Mouse (Mus musculus) spleen, adult 18-20 months (tissue): Measurements from ENCODE around the gene Arhgap35.

Experiments used
- DNase-seq, 2 experiments: peaks; one replicate each; pipeline ENCODE4 v3.0.0; 2022; ENCODE audit warnings: mixed read lengths in 2 of 2

The Arhgap35 gene

DNA sequence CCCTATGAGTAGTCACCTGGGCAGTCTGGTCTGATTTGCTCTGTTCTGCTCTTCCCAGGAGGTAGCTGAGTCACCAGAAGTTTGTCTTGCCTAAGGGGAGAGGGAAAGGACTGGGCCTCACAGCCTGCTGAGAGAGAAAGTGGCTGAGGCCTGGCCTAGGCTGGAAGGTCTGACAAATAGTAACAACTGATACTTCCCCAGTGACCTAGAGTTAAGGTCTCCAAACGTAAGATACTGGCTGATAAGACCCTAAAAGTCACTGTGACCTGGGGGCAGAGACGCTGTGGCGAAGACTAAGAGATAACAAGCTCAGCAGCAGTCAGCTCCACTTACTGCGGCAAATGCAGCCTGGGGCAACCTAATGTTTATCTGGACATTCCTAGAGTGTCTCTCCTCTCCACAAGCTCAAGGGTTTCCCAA is 13.1 kb downstream of the Arhgap35 start:
- no peak for DNase-seq

DNA sequence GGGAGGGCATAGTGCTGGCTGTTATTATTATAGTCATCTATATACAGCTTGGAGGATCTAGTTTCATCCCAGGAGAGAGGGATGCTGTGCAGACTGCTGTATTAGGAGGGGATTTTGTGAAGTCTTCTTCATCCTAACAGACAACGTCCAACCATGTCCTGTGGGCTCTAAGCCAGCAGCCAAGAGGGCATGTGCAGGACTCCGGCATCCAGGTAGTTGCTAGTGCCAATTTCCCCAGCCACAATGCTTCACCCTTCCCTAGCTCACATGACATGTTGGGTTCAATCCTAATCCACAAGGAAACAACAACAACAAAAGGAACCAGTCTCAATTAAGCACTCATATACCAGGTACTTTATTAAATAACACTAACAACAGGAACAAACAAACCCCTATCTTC is 15.8 kb downstream of the Arhgap35 start:
- no peak for DNase-seq

DNA sequence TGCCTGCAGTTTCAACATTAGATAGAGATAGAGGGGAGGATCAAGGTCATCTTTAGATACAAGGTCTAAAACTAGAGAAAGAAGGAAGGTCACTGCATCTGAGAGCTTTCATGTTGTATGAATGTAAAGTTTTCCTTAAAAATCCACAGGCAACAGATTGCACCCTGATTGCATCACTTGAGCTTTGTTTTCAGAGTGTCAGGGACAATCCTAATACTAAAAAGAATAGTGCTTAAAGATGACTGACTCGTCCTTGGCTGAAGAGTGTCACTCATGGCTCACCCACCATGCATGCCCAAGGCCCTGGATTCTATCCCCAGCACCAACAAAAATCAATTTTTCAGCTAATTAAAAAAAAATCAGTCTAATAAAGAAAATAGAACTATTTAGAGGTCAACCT is 23.5 kb downstream of the Arhgap35 start:
- DNase-seq = no peak

DNA sequence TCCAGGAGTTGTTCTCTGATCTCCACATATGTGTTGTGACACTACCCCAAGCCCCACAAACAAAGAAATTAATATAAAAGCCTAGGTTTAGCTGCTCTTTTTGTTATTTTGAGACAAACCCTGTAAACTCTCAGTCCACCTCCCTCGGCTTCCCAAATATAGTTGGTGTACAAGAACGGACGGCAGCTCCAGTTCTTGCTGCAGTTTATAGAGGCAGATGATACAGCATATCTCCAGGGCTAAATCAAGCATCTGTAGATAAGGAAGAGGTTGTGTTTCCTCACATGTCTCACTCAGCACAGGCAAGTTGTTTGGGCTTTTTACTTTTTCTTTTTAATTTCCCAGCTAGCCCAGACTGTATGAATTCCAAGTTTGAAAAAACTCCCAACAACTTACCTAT is 27.1 kb downstream of the Arhgap35 start:
- no peak for DNase-seq

DNA sequence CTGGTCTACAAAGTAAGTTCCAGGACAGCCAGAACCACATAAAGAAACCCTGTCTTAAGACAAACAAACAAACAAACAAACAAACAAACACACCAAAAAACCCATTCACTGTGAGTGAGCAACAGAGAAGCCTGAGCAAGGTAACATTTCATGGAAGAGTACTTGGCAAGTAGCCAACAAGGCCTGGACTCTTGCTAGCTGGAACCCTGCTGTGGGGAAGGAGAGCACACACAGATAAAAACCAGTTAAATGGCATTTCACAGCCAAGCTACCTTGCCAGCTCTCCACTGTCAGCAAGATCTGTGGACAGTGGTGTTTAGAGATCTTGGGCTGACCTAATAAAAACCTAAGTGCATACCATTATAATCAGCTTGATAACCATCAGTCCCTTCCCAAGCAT is 30.4 kb downstream of the Arhgap35 start:
- DNase-seq = no peak

DNA sequence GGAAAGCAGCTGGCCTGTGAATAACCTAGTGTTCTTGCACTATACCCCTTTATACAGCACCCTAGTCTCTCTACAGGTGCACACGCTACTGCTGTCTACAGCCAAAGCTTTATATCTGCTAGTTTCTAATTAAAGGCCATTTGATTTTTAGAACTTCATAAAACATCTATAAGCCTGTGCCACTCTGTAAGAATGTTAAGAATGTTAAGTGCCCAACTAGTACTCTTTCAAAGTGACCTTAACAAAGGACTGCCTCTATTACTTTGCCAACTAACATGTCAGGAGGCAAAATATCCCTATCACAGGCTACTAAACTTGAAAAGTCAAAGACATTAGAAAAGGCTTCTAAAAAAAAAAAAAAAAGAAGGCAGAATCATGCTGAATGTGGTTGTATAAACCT is 31.0 kb downstream of the Arhgap35 start:
- DNase-seq = no peak

DNA sequence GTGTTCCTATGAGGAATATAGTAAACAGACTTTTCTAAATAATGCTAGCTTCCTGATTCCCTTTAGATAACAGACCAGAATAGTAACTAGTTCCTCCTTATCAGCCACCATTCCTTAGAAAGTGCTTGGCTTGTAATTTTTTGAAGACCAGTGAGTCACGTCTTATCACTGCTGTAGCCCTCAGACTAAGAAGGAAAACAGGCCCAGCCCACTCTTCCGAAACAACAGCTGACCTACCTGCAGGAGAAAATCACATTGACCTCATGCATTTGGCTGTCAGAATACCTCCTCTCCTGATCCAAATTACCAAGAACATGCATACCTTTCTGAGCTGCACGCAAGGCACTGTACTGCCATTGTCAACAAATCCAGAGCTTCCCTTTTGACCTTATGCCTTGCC is 32.5 kb downstream of the Arhgap35 start:
- no peak for DNase-seq

DNA sequence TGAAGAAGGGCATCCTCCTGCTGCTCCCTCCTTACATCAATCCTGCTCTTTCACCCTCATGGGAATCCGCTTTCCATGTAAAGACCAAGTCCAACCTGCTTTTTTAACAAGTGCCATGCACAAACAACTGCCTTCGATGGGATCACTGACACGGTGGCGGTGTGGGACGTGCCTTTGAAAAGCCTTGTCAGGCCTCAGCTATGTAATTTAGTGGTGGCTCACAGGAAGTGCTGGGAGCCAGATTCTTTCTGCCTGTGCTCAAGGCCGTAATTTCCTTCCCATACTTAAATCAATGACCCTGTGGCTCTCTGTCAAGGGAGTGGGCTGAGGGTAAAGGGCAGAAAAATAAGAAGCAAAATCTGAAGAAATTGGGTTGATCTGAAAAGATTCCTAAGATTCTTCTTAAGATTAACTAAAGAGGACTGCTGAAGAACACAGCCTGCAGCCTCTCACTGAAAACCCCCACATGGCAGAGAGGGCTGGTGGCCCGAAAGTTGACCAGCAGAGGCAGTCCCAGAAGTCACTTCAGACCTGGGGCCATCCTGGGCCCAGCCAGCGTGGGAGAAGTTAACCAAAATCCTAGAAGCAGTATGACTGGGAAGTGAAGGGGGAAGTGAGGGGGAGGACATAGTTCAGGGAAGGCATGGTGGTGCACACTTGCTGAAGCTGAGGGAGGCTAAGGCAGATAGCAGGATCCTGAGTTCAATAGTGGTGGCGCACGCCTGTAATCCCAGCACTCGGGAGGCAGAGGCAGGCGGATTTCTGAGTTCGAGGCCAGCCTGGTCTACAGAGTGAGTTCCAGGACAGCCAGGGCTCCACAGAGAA is 33.3 kb downstream of the Arhgap35 start:
- no peak for DNase-seq

DNA sequence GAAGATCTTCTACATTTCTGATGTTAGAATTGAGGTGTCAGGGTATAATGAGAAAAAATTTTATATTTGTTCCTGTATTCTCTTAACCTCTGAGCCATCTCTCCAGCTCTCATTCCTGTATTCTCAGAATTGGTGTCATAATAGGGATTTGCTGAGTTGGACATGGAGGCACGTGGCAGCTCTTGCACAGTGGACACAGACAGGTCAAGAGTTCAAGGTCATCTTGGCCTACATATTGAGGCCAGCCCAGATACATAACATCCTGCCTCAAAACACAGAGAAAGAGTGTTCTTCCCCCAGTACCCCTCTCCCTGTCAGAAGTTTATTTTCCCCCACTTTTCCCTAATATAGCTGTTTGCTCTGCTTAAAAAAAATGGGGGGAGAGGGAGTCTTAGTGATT is 38.1 kb downstream of the Arhgap35 start:
- no peak for DNase-seq

DNA sequence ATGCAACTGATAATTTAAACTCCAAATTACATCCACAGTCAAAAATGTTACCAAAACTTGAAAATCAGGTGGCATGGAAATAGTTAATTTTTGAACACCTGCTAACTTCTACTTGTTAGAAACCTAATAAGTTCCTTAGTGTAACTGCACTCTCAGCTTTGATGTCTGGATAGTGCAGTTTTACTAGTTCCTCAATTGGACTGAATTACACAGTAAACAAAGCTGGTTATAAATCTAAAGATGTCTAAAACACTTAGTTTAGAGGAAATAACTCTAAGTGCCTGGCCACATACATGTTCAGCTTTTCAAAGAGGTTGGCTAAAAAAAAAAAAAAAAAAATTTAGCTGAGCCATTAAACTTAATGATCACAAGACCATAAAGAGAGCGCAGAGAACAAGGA is 43.6 kb downstream of the Arhgap35 start:
- no peak for DNase-seq

DNA sequence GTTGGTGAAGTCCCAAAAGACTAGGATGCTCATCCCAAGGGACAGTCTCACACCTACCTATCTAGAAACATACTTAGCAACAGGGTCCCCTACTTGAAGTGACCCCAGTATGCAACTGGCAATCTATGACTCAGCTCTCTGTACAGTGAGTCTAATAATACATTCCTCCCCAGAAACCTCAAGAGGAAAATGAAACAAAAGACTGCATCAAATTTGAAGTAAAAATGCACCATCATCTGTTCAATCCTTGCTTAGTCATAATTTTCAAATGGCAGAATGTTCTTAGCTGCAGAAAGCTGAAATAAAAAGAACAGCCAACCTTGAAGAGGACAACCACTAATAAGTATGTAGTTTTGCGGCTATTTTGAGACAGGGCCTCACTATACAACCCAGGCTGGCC is 44.1 kb downstream of the Arhgap35 start:
- no peak for DNase-seq

DNA sequence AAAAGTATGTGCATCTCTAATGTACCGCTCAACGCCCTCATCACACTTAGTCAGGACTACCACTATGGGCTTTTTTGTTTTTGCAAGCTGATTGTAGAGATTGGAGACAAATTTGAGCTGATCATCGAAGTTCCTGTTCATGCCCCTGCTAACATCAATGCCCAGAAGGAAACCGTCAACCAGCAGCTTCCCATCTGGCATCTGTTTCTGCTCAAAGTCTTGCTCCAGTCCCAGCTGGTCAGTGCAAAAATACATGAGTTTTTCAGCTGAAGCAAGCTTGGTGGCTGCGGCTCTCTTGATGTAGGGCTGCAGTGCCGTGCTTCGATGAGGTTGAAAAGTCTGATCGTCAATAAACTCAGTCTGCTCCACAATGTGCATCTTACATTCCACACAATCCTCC is 50.3 kb downstream of the Arhgap35 start:
- DNase-seq = no peak

DNA sequence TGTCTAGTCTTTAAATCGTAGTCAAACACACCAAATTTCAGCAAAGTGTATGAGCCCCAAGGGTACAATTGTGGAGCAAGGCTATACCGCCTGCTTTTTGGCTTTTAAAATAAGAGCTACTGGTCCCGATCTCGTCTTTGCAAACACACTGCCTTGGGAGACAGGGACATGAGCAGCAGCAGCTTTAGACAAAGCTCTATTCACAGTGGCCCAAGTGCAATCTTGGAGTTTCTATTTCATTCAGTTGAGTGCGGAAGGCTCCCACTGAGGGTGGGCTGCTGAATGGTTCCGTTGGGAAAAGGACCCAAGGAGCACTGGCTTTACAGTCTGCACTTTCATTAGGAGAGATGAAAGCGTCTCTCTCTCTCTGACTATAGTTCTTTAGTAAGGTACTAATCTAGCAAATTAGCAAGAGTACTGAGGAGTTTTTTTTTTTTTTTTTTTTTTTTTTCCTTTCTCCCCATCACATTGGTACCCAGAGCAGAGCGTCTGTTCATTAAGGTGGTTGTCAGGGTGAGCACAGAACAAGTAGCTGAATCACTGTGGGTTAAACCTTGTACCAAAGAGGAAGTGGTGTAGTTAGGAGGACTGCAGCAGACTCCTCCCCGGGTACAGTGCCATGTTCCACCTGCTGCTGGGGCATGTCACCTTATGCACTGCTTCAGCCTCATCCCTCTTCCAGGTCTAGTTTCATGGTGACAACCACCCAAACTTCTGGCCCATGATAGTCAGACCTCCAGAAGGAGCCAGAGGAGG is 56.8 kb downstream of the Arhgap35 start:
- no peak for DNase-seq

DNA sequence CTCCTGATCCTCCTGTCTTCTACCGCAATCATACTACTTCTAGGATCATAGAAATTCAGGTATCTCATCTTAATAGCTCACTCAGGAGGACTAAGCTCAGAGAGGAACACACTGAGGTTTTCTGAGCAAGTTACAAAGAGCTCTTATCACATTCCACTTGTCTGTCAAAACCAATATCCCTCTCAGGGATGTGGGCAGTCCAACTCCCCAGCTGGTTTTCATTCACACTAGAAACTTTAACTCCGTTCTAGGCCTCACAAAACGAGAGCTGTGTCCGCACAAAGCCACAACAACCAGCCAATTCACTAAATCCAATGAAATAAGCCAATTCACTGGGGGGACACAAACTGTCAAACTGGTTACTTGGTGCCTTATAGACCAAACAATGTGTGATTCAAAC is 57.5 kb downstream of the Arhgap35 start:
- no peak for DNase-seq

DNA sequence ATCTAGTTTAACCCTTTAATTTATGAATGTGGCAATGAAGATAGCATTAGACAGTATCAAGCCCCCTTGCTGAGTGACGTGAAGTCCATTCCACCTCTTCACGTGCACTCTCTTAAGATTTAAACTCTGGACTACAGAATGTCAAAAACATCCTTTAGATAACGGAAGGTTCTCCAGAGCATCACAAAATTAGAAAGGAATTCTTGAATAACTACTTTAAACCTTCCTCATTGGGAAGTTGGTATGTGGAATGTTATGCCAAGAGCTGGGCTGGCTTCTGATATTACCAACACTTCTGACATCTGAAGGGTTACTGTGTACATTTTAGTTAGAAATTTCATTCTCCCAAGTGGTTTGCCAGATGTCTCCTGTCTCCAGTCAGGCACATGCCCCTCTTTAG is 60.6 kb downstream of the Arhgap35 start:
- DNase-seq = no peak

DNA sequence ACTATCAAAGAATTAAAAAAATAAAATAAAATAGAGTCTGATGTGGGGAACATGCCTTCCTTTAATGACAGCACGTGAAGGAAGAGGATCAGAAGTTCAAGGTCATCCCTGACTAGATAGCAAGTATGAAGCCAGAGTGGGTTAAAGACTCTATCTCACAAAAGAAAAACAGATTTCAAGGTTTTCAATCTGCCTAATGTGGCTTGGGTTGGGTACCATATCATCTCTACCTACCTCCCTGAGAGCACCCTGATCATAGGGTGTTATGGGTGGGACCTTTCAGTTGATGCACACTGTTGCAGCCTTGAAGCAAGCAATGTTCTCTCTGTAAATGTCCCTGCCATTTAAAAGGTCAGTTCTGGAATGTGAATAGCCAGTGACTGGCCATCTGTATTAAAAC is 63.2 kb downstream of the Arhgap35 start:
- no peak for DNase-seq

DNA sequence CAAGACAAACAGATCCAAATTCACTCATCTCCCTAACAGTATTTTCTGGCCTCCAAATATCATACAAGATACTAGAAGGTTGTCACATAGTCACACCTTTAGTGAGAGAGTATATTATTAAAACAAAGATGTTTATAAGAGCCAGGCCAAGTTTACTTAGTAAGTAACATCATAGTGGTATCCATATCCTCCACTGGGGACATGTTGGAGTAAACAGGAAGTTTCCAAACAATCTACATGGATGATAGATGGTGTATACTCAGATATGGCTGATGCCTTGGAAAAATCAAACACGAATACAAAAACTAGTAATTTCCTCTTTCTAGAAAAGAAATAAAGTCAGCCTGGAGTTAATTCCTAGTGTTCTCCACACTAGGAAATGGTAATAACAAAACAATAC is 65.5 kb downstream of the Arhgap35 start:
- no peak for DNase-seq

DNA sequence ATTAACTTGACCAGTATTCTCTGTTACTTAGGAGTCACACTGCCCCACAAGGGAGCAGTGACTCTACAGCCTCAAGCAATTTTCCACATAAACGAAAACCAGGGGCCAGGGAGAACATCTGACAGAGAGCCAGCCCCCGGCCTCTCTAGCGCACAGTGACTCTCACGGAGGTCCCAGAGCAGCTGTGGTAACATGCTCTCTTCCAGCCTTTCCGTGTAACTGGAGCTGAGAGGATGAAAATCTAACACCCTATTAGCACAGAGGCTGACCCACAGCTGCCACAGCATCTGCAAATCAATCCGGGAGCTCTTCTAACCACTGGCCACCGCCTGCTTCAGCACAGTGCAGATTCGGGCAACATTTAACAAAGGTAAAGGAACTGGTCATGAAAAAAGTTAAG is 70.0 kb downstream of the Arhgap35 start:
- DNase-seq = no peak

DNA sequence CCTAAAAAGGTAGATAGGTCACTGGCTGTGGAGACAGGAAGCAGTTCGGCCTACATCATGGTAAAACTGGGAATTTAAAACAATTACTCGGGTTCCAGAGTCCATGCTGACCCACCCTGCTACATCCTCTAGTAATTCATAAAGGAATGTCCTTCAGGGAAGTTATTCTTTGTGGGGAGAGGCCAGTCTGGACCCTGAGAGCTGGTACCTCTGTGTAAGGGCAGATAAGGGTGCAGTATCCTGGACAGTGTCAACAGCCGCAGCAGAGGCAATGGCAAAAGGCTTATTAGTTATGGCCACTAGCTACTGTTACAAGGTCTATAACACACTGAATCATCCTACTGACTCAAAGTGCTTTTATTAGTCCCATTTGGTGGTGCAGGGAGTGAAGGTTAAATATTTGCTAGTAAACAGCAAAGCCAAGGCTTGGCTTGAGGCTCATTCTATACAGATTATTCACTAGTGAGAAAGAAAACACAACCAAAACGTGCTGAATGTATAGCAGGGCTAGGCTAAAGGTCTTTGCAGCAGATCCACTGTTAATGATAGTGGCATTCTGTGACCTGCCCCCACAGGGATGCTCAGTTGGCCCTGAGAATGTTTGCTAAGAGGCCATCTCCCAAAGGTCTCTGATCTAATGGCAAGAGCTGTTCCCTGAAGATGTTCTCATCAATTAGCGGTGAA is 77.4 kb downstream of the Arhgap35 start:
- DNase-seq = no peak

DNA sequence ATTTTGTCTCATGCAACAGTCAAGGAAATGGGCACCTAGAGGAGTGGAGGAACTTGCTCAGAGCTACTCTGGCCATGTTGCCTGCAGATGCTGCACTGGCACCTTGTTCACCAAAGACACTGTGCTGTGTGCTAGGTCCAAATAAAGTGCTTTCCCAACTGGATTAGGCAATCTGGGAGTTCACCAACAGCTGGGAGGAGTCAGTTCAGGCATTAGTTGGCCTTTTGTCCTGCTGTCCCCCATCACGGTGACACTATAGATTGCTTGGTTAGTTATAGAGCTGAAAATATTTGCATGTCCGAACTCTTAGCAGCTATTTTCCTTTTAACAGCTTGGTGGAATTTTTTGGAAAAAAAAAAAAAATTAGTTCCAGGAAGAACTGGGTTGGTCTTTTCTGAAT is 88.8 kb downstream of the Arhgap35 start:
- no peak for DNase-seq

DNA sequence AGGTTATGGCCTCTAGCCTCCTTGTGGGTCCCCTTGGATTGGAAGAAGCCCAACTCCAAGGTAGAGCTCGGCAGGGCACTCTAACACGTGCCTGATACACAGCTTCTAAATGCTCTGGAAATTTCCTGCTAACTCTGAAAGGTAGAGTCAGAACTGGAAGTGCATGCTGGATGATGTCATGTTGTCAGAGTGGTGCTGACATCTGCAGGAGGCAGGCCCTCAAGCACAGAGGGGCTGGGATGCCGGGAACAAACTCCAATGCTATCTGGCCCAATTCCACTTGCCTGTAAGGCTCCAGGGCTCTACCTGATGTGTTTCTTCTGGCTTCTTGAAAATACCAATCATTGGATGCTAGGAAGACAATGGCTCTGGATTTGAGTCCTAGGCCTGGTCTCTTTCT is 89.3 kb downstream of the Arhgap35 start:
- no peak for DNase-seq

DNA sequence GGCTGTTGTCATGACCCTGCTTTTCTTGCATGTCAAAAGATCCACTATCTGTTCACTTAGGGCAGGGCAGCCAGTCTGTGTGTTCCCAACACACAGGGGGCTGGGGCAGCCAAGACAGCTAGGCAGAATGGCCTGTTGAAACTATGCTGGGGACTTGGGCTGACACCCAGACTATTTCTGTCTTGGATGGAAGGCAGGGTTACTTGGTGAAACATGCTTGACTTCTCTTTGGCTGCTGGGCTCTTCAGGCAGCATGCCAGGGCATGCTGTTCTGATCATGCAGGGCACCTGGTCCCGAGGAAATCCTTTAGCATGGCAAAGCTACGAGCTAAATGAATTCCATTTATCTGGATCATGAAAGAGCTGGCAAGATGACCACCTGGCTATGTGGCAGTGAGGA is 90.5 kb downstream of the Arhgap35 start:
- no peak for DNase-seq

DNA sequence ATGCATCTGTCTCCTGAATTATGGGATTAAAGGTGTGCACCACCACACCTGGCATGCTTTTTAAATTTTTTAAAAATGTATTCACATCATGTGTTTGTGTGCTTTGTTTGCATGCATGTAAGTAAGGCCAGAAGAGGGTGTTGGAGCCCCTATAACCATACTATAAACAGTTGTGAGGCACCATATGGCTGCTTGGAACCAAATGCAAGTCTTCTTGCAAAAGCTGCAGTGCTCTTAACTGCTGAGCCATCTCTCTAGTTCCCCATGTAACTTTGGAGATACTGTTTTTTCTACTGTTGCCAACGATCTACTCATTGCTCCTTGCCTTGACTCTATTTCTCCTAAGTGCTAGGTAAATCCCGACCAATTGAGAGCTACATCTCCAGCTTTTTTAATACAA is 95.5 kb downstream of the Arhgap35 start:
- DNase-seq = no peak

DNA sequence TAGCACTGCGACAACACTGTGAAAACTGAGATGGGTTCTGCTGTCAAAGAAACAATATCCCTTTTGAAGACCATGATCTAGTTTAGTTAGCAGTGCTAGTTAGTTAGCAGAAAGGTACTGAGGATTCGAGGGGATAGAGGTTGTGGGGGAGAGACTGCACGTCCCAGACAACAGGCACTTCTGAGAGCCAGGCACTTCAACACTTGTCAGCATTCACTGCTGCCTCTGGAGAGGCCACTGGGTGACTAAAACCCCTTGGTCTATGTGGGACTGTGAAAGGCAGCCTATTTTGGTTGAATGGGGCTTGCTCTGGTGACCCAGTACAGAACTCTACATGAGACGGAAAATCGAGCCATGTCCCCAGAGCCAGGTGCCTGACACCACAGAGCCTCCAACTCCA is 97.6 kb downstream of the Arhgap35 start:
- DNase-seq = no peak
